Mouse (Mus musculus) macrophage (primary cell): Measurements from ENCODE around the gene Olfr1274-ps. TPM values are rescaled to one million over a fixed set of nuclear protein-coding genes. Genes with fewer than 3 reads are reported as not detected.
"Not testable (repeated sequence)": the region's sequence is repeated elsewhere in the genome, so short reads cannot be mapped to it uniquely, and the experiment has no call there.

Source experiments
- H3K27ac ChIP-seq: fragments of 350-480 bp; formaldehyde crosslinking; 2 replicates; pipeline ENCODE4 v1.9.0; 2021
- H3K36me3 ChIP-seq: fragments of 350-480 bp; formaldehyde crosslinking; 2 replicates; pipeline ENCODE4 v1.9.0; 2021; ENCODE audit errors: inconsistent target
- H3K4me3 ChIP-seq: fragments of 350-480 bp; formaldehyde crosslinking; 2 replicates; pipeline ENCODE4 v1.9.0; 2021; ENCODE audit errors: inconsistent target
- H3K79me2 ChIP-seq: fragments of 350-480 bp; formaldehyde crosslinking; 2 replicates; pipeline ENCODE4 v1.9.0; 2021; ENCODE audit errors: inconsistent target
- whole genome bisulfite sequencing: methylation state at CpG from one replicate; pipeline ENCODE4 v1.1.7; 2026; ENCODE audit warnings: inconsistent platforms; ENCODE audit not compliant: missing documents; 5-methylcytosine and 5-hydroxymethylcytosine counted together
- polyA plus RNA-seq: library from polyadenylated mRNA; stranded (reverse); fragments of 250-400 nt; gene quantifications from 3 replicates; pipeline ENCODE4 v1.2.4, GENCODE M21; 2018; ENCODE audit warnings: inconsistent platforms
- total RNA-seq, 78 experiments: library from RNA; depleted of rRNA; stranded (reverse); fragments of 250-400 nt; gene quantifications; 1 replicate in 9 of 78; 2 replicates in 24 of 78; 3 replicates in 43 of 78; 4 replicates in 2 of 78; pipeline ENCODE4 v1.2.4; 2018; ENCODE audit warnings: inconsistent platforms in 56 of 78

Olfr1274-ps gene
- not detected for total RNA-seq (2018; cell fraction: chromatin; rRNA removed)
- total RNA-seq (2018; cell fraction: cytosol; rRNA removed) = not detected
- not detected for total RNA-seq (2018; cell fraction: nucleus; rRNA removed)
- polyA plus RNA-seq = not detected in 3 replicates

DNA sequence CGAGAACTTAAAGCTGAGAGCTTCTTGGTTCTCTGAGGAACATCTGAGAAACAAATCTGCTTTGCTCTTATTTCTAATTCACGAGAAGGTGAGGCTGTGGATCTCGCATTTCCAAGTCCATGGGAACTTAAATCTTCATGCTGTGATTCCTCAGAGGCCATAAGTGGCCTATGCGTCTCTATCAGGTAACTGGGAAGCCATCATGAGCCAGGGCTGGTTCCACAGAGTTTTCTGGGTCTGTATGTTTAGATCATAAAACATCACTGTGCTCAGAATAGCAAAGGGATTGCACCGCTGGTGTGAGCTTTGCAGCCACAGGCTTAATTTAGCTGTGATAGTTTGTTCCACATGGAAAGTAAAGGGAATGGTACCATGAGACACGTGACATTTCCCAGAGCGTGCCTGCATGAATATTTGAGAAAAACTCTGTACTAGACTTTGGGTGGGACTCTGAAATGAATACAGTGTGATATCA lies at the start of gene Olfr1274-ps:
Olfr1274-ps (plus strand) TSS at position 51 of the 475 bp plus-strand sequence.
- not testable (repeated sequence) for H3K79me2 ChIP-seq, H3K36me3 ChIP-seq, H3K4me3 ChIP-seq, H3K27ac ChIP-seq
- WGBS = 86% methylated on average over 1 of the region's 7 CpGs

GRCm38 (mm10) chr2:90351047-90351446 lies 47.4 kb upstream of the Olfr1274-ps start:
- not testable (repeated sequence) for H3K27ac ChIP-seq, H3K4me3 ChIP-seq, H3K79me2 ChIP-seq, H3K36me3 ChIP-seq
- no CpG with 5 or more reads among the region's 6 CpGs for WGBS

DNA sequence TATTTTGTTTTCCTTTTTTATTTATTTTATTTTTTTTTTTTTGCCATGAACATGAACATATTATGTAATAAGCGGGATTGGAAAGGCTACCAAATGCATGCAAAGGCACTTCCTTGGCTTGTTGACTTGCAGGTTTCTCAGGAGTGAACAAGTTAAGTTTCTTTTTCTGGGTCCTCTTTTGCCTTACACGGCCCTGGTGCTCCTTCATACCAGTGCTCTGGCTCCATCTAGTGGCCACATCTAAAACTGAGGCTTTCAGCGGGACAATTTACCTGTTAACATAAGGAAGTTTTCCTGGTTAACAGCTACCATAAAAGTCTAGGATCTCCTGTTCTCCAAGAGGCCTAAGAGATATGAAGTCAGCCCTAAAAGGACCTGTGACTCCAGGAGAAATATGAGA lies 46.9 kb upstream of the Olfr1274-ps start:
- not testable (repeated sequence) for H3K36me3 ChIP-seq, H3K79me2 ChIP-seq, H3K4me3 ChIP-seq, H3K27ac ChIP-seq
- no CpG with 5 or more reads among the region's 3 CpGs for WGBS

DNA sequence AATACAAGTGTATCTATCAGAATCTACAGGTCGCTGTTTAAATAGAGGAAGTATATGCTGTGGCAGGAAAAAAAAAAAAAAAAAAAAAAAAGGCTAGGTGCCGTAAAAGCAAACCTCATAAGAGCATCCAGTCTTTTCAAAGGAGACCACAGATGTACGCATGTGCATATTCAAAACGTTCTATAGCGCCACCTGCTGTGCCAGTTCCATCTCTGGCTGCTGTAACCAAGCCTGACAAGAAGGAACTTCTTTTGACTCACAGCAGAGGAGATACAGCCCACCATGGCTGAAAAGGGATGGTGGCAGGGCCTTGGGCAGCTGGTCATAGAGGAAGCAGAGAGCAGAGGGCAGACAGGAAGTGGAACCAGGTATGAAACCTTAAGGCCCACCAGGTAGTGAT lies 39.3 kb upstream of the Olfr1274-ps start:
- H3K36me3 ChIP-seq, H3K79me2 ChIP-seq, H3K27ac ChIP-seq, H3K4me3 ChIP-seq: not testable (repeated sequence)
- WGBS = no CpG with 5 or more reads among the region's 5 CpGs

DNA sequence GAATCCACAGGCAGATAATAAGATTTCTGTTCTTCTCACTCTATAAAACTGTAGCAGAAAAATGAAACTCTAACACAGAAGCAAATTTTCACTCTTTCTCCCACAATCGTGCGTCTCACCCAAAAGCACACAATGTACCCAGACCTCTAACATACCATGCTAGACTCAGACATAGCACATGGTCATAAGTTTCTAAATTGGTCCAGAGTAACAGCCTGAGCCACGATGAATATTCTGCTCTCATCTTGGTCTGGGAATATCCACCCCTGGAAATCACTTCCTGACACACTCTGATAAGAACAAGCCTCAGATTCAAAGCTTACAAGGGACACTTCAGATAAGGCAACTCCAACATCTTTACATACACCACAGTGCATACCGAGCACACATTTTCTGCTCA lies 38.3 kb upstream of the Olfr1274-ps start:
- H3K4me3 ChIP-seq, H3K79me2 ChIP-seq, H3K36me3 ChIP-seq, H3K27ac ChIP-seq: not testable (repeated sequence)
- no CpG with 5 or more reads among the region's 4 CpGs for WGBS

- not testable (repeated sequence) for H3K36me3 ChIP-seq, H3K79me2 ChIP-seq, H3K4me3 ChIP-seq, H3K27ac ChIP-seq
- no CpG with 5 or more reads among the region's 4 CpGs for WGBS
These were observed 15.8 kb downstream of the Olfr1274-ps start for GRCm38 (mm10) chr2:90414110-90414821.

- 89% methylated on average over 6 of the region's 6 CpGs for WGBS
These were observed 23.8 kb downstream of the Olfr1274-ps start for GRCm38 (mm10) chr2:90422282-90422681.

GRCm38 (mm10) chr2:90424937-90425336 lies 26.5 kb downstream of the Olfr1274-ps start:
- not testable (repeated sequence) for H3K27ac ChIP-seq, H3K79me2 ChIP-seq
- no CpG with 5 or more reads among the region's 4 CpGs for WGBS

More at GRCm38 (mm10) chr2:90422282-90422681, 23.8 kb downstream of the Olfr1274-ps start:
- H3K4me3 ChIP-seq, H3K36me3 ChIP-seq, H3K27ac ChIP-seq, H3K79me2 ChIP-seq: not testable (repeated sequence)

GRCm38 (mm10) chr2:90428988-90429717 lies 30.7 kb downstream of the Olfr1274-ps start:
- not testable (repeated sequence) for H3K36me3 ChIP-seq, H3K27ac ChIP-seq, H3K4me3 ChIP-seq, H3K79me2 ChIP-seq
- WGBS = no CpG with 5 or more reads among the region's 11 CpGs

More at GRCm38 (mm10) chr2:90424937-90425336, 26.5 kb downstream of the Olfr1274-ps start:
- H3K36me3 ChIP-seq, H3K4me3 ChIP-seq: not testable (repeated sequence)

DNA sequence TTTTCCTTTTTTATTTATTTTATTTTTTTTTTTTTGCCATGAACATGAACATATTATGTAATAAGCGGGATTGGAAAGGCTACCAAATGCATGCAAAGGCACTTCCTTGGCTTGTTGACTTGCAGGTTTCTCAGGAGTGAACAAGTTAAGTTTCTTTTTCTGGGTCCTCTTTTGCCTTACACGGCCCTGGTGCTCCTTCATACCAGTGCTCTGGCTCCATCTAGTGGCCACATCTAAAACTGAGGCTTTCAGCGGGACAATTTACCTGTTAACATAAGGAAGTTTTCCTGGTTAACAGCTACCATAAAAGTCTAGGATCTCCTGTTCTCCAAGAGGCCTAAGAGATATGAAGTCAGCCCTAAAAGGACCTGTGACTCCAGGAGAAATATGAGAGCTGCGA lies 31.3 kb downstream of the Olfr1274-ps start:
- H3K79me2 ChIP-seq, H3K27ac ChIP-seq, H3K36me3 ChIP-seq, H3K4me3 ChIP-seq: not testable (repeated sequence)
- no CpG with 5 or more reads among the region's 4 CpGs for WGBS

- not testable (repeated sequence) for H3K4me3 ChIP-seq, H3K27ac ChIP-seq, H3K36me3 ChIP-seq, H3K79me2 ChIP-seq
- no CpG with 5 or more reads among the region's 5 CpGs for whole genome bisulfite sequencing
These were observed 39.0 kb downstream of the Olfr1274-ps start for GRCm38 (mm10) chr2:90437453-90437852.

GRCm38 (mm10) chr2:90440169-90440568 lies 41.7 kb downstream of the Olfr1274-ps start:
- H3K36me3 ChIP-seq = peaks cover 19% of the 10 kb centered on the region; the same call in 1 of the 2 replicates
- H3K4me3 ChIP-seq, H3K27ac ChIP-seq, H3K79me2 ChIP-seq: not testable (repeated sequence)

DNA sequence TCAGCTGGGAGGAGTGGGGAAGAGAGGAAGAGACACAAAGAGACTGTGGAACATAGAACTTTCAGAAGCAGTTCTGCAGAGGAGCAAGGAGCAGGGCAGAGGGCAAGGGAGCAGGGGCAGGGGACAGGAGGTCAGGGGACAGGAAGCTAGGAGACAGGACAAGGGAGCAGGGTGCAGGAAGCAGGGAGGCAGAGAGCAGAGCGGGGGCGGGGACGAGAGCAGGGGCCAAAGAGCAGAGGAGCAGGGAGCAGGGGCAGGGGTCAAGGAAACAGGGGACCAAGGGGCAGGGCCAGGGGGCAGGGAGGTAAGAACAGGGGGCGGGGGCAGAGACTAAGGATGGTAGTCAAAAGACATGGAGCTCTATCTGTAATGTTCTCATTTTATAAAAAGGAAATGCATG lies 43.3 kb downstream of the Olfr1274-ps start:
- WGBS = 100% methylated on average over 1 of the region's 4 CpGs
- not testable (repeated sequence) for H3K27ac ChIP-seq

GRCm38 (mm10) chr2:90443811-90444210 lies 45.3 kb downstream of the Olfr1274-ps start:
- H3K4me3 ChIP-seq = no peak overlapping the region
- H3K36me3 ChIP-seq = peaks cover 35% of the 10 kb centered on the region
- H3K79me2 ChIP-seq = no peaks in the 10 kb centered on the region
- WGBS = 87% methylated on average over 5 of the region's 5 CpGs
- H3K27ac ChIP-seq = no peak overlapping the region

More for the DNA sequence above, 43.3 kb downstream of the Olfr1274-ps start:
- peaks cover 25% of the 10 kb centered on the region; the same call in 1 of the 2 replicates for H3K36me3 ChIP-seq
- not testable (repeated sequence) for H3K79me2 ChIP-seq, H3K4me3 ChIP-seq
